Mouse (Mus musculus) limb, embryonic 14.5 days (tissue): ENCODE data around the gene Tdp2. TPM values are rescaled to one million over a fixed set of nuclear protein-coding genes. Genes with fewer than 3 reads are reported as not detected.

Source experiments
- ATAC-seq: fragments of 200-750 bp; cut with Nextera tagmentation; 2 replicates; pipeline ENCODE4 v1.8.0; 2017; ENCODE audit warnings: low read depth, moderate number of reproducible peaks, moderate TSS enrichment; ENCODE audit not compliant: low FRiP score
- DNase-seq: peaks from one replicate; pipeline ENCODE4 v3.0.0-alpha.2; 2015; ENCODE audit warnings: low spot score
- H3K27ac ChIP-seq: fragments of 300-500 bp; sonication (generic); replicated peaks from 2 replicates; pipeline ENCODE4 v1.5.1; 2014; ENCODE audit warnings: low read depth, mild to moderate bottlenecking, low read length, moderate library complexity, mixed read lengths
- H3K27me3 ChIP-seq: fragments of 300-500 bp; sonication (generic); 2 replicates; pipeline ENCODE4 v1.6.1; 2014; ENCODE audit warnings: low read length, mixed read lengths; ENCODE audit not compliant: control insufficient read depth, insufficient read depth
- H3K36me3 ChIP-seq: fragments of 300-500 bp; sonication (generic); 2 replicates; pipeline ENCODE4 v1.6.1; 2014; ENCODE audit warnings: mild to moderate bottlenecking, low read length, moderate library complexity, mixed read lengths; ENCODE audit not compliant: control insufficient read depth, insufficient read depth
- H3K4me1 ChIP-seq: fragments of 300-500 bp; sonication (generic); 2 replicates; pipeline ENCODE4 v1.6.1; 2014; ENCODE audit warnings: antibody characterized with exemption, low read length, mixed read lengths; ENCODE audit not compliant: control insufficient read depth, insufficient read depth
- H3K4me2 ChIP-seq: fragments of 300-500 bp; sonication (generic); replicated peaks from 2 replicates; pipeline ENCODE4 v1.6.1; 2014; ENCODE audit warnings: low read depth, mild to moderate bottlenecking, low read length, moderate library complexity; ENCODE audit not compliant: severe bottlenecking
- H3K4me3 ChIP-seq: fragments of 300-500 bp; sonication (generic); replicated peaks from 2 replicates; pipeline ENCODE4 v1.5.1; 2014; ENCODE audit warnings: low read length
- H3K9ac ChIP-seq: fragments of 300-500 bp; sonication (generic); 2 replicates; pipeline ENCODE4 v1.6.1; 2014; ENCODE audit warnings: mild to moderate bottlenecking, low read depth, low read length, moderate library complexity; ENCODE audit not compliant: severe bottlenecking
- H3K9me3 ChIP-seq: fragments of 300-500 bp; sonication (generic); 2 replicates; pipeline ENCODE4 v1.6.1; 2016; ENCODE audit warnings: low read length; ENCODE audit not compliant: control insufficient read depth
- POLR2A ChIP-seq: fragments of 200-500 bp; IDR thresholded peaks from 2 replicates; pipeline ENCODE4 v1.8.0; 2012; ENCODE audit warnings: inconsistent platforms, mild to moderate bottlenecking, moderate library complexity, borderline replicate concordance; ENCODE audit not compliant: insufficient read depth, insufficient read length; ENCODE audit errors: extremely low read depth
- WGBS: fragments of 180-500 bp; shearing (Covaris S2); extraction: QIAGEN DNeasy Blood & Tissue Kit; methylation state at CpG from one replicate; pipeline ENCODE4 v1.1.7; 2014; 5-methylcytosine and 5-hydroxymethylcytosine counted together
- polyA plus RNA-seq, 2 experiments: library from polyadenylated mRNA; depleted of rRNA in 1 of 2; stranded (reverse) in 1 of 2; unstranded in 1 of 2; fragments of >200 nt; fragmentation: Nextera tagmentation in 1 of 2; extraction: Ambion mirVana in 1 of 2; gene quantifications; 2 replicates each; pipeline versions ENCODE4 v1.2.1 to v1.2.3; 2012 to 2014

Tdp2 gene
- polyA plus RNA-seq, 2 experiments, result 41.5 to 66.9 TPM

DNA sequence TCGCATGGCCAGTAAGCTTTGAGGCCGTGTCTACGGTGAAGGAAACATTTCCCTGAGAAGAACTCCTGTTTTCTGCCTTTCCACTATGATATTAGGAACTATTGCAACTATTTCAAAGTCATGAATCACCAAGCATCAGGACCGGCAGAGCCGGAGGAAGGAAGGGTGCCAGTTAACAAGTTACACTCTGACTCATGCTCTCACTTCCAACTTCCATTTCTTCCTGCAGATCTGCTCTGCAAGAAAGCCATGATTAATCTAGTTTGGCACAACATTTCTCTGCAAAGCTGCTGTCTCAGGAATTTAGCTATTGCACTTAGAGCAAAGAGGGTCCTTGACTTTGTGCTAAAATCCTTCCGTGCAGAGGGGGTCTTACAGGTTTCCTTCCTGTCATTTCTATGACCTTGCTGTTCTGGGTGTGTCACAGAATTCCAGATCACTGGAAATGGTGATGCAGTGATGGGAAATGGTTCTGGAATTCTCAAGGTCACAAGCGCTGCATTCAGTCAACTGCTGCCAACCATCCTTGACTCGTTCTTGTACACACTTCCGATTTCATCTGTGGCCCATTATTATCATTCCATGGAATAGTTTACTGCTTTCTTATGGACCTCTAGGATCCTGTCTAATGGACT lies 39.0 kb upstream of the Tdp2 start:
- ATAC-seq (no peak), DNase-seq (no peak)
- no peaks in the 10 kb centered on the region for H3K4me1 ChIP-seq
- TF ChIP-seq POLR2A, result no peak
- no peak overlapping the region for H3K27ac ChIP-seq
- no peak overlapping the region for H3K9ac ChIP-seq
- H3K36me3 ChIP-seq, result no peaks in the 10 kb centered on the region
- H3K4me2 ChIP-seq, result no peak overlapping the region
- H3K27me3 ChIP-seq, result no peaks in the 10 kb centered on the region
- no peak overlapping the region for H3K4me3 ChIP-seq
- no peaks in the 10 kb centered on the region for H3K9me3 ChIP-seq
- WGBS, result 85% methylated on average over 9 of the region's 9 CpGs

DNA sequence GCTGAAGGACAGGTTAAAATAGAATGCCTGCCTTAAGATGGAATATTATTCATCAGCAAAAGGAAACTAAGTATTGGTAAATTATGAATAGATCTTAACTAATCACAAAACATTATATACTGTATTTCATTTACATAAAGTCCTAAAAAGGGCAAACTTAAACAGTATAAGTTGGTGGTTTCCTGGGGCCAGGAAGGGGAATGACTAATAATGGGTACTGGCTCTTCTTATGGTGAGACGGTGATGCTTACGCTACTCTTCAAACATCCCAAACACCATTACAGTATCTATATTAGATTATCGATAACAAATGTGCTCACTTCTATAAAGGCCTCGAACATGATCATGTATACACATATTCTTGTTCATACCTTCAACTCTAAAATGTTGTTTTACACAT lies 32.8 kb upstream of the Tdp2 start:
- no peaks in the 10 kb centered on the region for H3K9me3 ChIP-seq
- peaks cover 7% of the 10 kb centered on the region; the same call in 1 of the 2 replicates for H3K4me1 ChIP-seq
- H3K27me3 ChIP-seq, result no peaks in the 10 kb centered on the region
- WGBS, result 98% methylated on average over 4 of the region's 4 CpGs
- H3K36me3 ChIP-seq, result no peaks in the 10 kb centered on the region
- H3K27ac ChIP-seq, result no peak overlapping the region
- no peak overlapping the region for H3K9ac ChIP-seq
- no peak for TF ChIP-seq POLR2A
- no peak overlapping the region for H3K4me2 ChIP-seq
- no peak for ATAC-seq
- H3K4me3 ChIP-seq, result no peak overlapping the region
- DNase-seq, result no peak

DNA sequence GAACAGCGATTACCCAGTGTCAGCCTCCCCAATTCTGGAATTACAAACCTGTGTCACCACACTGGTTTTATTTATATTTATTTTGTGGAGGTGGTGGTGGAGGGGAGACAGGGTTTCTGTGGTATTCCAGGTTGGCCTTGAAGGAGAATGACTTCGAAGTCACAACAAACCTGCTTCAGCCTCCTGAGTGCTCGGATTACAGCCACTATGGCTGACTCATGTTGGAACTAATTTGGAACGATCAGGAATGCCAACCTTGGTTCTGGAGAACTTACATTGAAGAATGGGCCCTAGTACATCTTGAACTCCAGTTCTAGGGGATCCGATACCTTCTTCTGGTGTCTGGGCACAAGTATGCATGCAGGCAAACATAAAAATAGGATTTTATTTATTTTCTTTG lies 32.1 kb upstream of the Tdp2 start:
- H3K9ac ChIP-seq, result no peak overlapping the region
- no peak for TF ChIP-seq POLR2A
- H3K36me3 ChIP-seq, result no peaks in the 10 kb centered on the region
- H3K9me3 ChIP-seq, result no peaks in the 10 kb centered on the region
- DNase-seq (no peak), ATAC-seq (no peak)
- WGBS, result 65% methylated on average over 5 of the region's 5 CpGs
- no peaks in the 10 kb centered on the region for H3K27me3 ChIP-seq
- no peak overlapping the region for H3K27ac ChIP-seq
- H3K4me1 ChIP-seq, result peaks cover 12% of the 10 kb centered on the region
- H3K4me3 ChIP-seq, result peak overlapping the region; percentile 95; the same call in 1 of the 2 replicates
- H3K4me2 ChIP-seq, result peak overlapping the region; percentile 57

DNA sequence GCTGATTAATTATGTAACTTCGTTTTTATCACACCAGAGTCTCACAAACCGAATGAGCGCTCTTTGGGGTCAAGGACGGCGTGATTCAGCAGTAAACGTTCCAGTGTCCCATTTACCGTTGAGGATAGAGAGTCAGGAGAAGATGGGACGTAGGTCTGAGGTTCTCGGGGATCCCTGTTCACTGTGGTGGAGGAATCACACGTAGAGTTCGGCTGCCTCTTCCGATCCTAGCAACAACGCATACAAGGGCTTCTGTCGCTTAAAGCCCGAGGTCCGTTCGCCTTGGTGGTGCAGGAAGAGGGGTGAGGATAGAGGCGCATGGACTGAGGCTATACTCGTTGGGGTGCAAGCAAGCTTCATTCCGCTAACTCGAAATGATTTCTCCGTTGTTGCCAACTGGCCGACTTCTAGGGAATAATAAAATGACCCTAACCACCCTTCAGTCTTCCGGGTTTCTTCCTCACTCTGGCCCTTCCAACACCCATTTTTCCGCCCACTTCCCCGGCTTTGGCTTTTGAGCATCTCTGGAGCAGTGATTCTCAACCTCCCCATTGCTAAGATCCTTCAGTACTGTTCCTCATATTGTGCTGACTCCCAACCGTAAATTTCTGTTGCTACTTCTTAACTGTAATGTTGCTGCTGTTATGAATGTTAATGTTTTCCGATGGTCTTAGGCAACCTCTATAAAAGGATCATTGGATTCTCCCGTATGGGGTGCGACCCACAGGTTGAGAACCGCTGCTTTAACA lies 31.4 kb upstream of the Tdp2 start:
- Histone ChIP-seq H3K27me3 (no peaks in the 10 kb centered on the region), H3K9me3 (no peaks in the 10 kb centered on the region), H3K4me2 (peak overlapping the region; percentile 57), H3K36me3 (peaks cover 4% of the 10 kb centered on the region), H3K4me1 (peaks cover 15% of the 10 kb centered on the region), H3K9ac (peak overlapping the region; percentile 49), H3K4me3 (peak overlapping the region; percentile 95), H3K27ac (peak overlapping the region; percentile 65)
- no peak for DNase-seq
- no peak; the same call in 1 of the 2 replicates for TF ChIP-seq POLR2A
- 1% methylated on average over 31 of the region's 31 CpGs for WGBS
- peak; percentile 11; the same call in 1 of the 2 replicates for ATAC-seq

DNA sequence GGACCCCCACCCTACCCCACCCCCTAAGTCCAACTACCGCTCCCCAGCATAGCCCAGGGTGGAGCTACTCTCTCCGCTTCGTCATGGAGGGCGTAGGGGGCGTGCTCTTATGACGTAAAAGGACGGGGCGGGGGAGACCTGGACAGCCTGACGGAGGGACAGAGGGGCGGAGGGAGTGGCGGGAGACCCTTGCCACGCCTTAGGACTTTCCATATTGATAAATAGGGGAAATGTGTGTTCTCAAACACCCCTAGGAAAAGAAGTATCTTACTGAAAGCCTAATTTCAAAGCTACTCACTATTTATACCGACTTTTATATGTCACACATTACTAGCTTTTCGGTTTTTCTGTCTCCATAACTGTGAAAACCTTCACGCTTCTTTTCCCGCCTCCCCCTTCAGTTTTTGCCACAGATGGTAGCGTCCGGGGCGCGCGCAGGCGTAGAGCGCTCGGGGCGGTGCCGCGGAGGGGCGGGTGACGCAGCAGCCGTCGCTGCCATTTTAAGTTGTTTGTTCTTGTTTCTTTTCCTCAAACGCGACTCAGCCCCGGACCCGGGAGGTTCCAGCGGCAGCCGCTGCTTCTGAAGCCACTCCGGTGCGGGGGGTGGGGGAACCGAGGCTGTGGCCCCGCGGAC lies 30.7 kb upstream of the Tdp2 start:
- peak overlapping the region; percentile 95 for H3K4me3 ChIP-seq
- no peaks in the 10 kb centered on the region for H3K27me3 ChIP-seq
- H3K36me3 ChIP-seq, result peaks cover 10% of the 10 kb centered on the region
- H3K9me3 ChIP-seq, result no peaks in the 10 kb centered on the region
- peak overlapping the region; percentile 100 for H3K27ac ChIP-seq
- H3K4me2 ChIP-seq, result peak overlapping the region; percentile 57
- peak; percentile 96 for ATAC-seq
- WGBS, result 2% methylated on average over 42 of the region's 42 CpGs
- peaks cover 15% of the 10 kb centered on the region for H3K4me1 ChIP-seq
- DNase-seq, result peak; percentile 98
- peak overlapping the region; percentile 97 for H3K9ac ChIP-seq
- TF ChIP-seq POLR2A, result peak; percentile 100
